In genomic region chr3:149275478-149276132, GRCm38 (mm10) we compare ENCODE assay signal across 15 mouse cellular contexts.
"Had no signal": no experiment of that assay in that cellular context is flagged by ENCODE, and none has a peak within 500 bp of the region (broad histone marks: within the 10 kb centered on the region; RNA-seq: fewer than 3 reads in every experiment).

No protein-coding gene starts in this region.

- H3K4me3 ChIP-seq: kidney, embryonic 15.5 days; liver, embryonic 15.5 days; midbrain, embryonic 15.5 days; neural tube, embryonic 12.5 days had no signal

- H3K9me3 ChIP-seq: kidney, embryonic 15.5 days; limb, embryonic 15.5 days; liver, embryonic 15.5 days; midbrain, embryonic 15.5 days; neural tube, embryonic 12.5 days had no signal

- H3K4me2 ChIP-seq: kidney, embryonic 15.5 days; liver, embryonic 15.5 days; lung, embryonic 14.5 days; midbrain, embryonic 11.5 days; midbrain, embryonic 15.5 days; neural tube, embryonic 12.5 days had no signal

- DNase-seq: kidney, postnatal 25 days; layer of hippocampus, adult 9-11 months; layer of hippocampus, postnatal 36 days; lung, embryonic 14.5 days; lung, postnatal 10 days; lung, postnatal 4 days; right cerebral cortex, adult 18-20 months; right cerebral cortex, postnatal 25 days; thymus, postnatal 4 days had no signal

- ATAC-seq: midbrain, embryonic 15.5 days had no signal

- H3K27ac ChIP-seq: kidney, embryonic 15.5 days; limb, embryonic 15.5 days; liver, embryonic 15.5 days; midbrain, embryonic 15.5 days; neural tube, embryonic 12.5 days had no signal

- H3K36me3 ChIP-seq: kidney, embryonic 15.5 days; limb, embryonic 15.5 days; liver, embryonic 15.5 days; midbrain, embryonic 15.5 days; neural tube, embryonic 12.5 days had no signal

- H3K4me1 ChIP-seq: midbrain, embryonic 15.5 days; neural tube, embryonic 12.5 days had no signal

- H3K27me3 ChIP-seq: kidney, embryonic 15.5 days; limb, embryonic 15.5 days; liver, embryonic 15.5 days; midbrain, embryonic 15.5 days; neural tube, embryonic 12.5 days had no signal

- H3K9ac ChIP-seq: kidney, embryonic 15.5 days; limb, embryonic 15.5 days; liver, embryonic 15.5 days; lung, embryonic 14.5 days; midbrain, embryonic 15.5 days; neural tube, embryonic 12.5 days had no signal
